Mouse (Mus musculus) frontal cortex, postnatal 10 days (tissue): ENCODE measurements around the gene Mpg.
A peak's percentile ranks its signal among the peaks of the same experiment; 100 is the strongest.

Experiments used
- DNase-seq, 2 experiments: peaks; one replicate each; pipeline ENCODE4 v3.0.0; 2022; ENCODE audit warnings: low spot score in 2 of 2, mixed read lengths in 1 of 2

Gene Mpg

GRCm38 (mm10) chr11:32231125-32231524 is 4.8 kb downstream of the Mpg start:
- no peak for DNase-seq

- DNase-seq: no peak
Observed at GRCm38 (mm10) chr11:32232848-32233247, 6.5 kb downstream of the Mpg start.

- no peak for DNase-seq
Observed at GRCm38 (mm10) chr11:32233895-32234294, 7.6 kb downstream of the Mpg start.

GRCm38 (mm10) chr11:32234816-32235485 is 8.6 kb downstream of the Mpg start:
- DNase-seq: no peak

GRCm38 (mm10) chr11:32235646-32236045 is 9.3 kb downstream of the Mpg start:
- peak; percentile 80 to 83 for DNase-seq

- no peak for DNase-seq
Observed at GRCm38 (mm10) chr11:32236132-32236531, 9.8 kb downstream of the Mpg start.

GRCm38 (mm10) chr11:32236712-32237410 is 10.6 kb downstream of the Mpg start:
- peak in 1 of 2 experiments; percentile 54 for DNase-seq

- no peak for DNase-seq
Observed at GRCm38 (mm10) chr11:32237411-32237795, 11.1 kb downstream of the Mpg start.

- DNase-seq: peak in 1 of 2 experiments; percentile 67
Observed at GRCm38 (mm10) chr11:32238093-32238860, 12.0 kb downstream of the Mpg start.

- no peak for DNase-seq
Observed at GRCm38 (mm10) chr11:32241391-32241790, 15.1 kb downstream of the Mpg start.

GRCm38 (mm10) chr11:32242209-32242608 is 15.9 kb downstream of the Mpg start:
- DNase-seq: no peak

GRCm38 (mm10) chr11:32243205-32243955 is 17.1 kb downstream of the Mpg start:
- DNase-seq: no peak

- DNase-seq: no peak
Observed at GRCm38 (mm10) chr11:32244064-32244463, 17.8 kb downstream of the Mpg start.

- no peak for DNase-seq
Observed at GRCm38 (mm10) chr11:32244617-32245016, 18.3 kb downstream of the Mpg start.

GRCm38 (mm10) chr11:32245614-32246013 is 19.3 kb downstream of the Mpg start:
- DNase-seq: no peak

- no peak for DNase-seq
Observed at GRCm38 (mm10) chr11:32247068-32247467, 20.8 kb downstream of the Mpg start.

GRCm38 (mm10) chr11:32248350-32248749 is 22.0 kb downstream of the Mpg start:
- DNase-seq: no peak

- no peak for DNase-seq
Observed at GRCm38 (mm10) chr11:32250880-32251763, 24.8 kb downstream of the Mpg start.

GRCm38 (mm10) chr11:32253121-32253520 is 26.8 kb downstream of the Mpg start:
- no peak for DNase-seq

- no peak for DNase-seq
Observed at GRCm38 (mm10) chr11:32256146-32256545, 29.8 kb downstream of the Mpg start.

- no peak for DNase-seq
Observed at GRCm38 (mm10) chr11:32256566-32256965, 30.3 kb downstream of the Mpg start.
